Mouse (Mus musculus) spleen, postnatal 10 days (tissue): Measurements from ENCODE around the gene C330007P06Rik.
A peak's percentile ranks its signal among the peaks of the same experiment; 100 is the strongest.
"Not testable (repeated sequence)": the region's sequence is repeated elsewhere in the genome, so short reads cannot be mapped to it uniquely, and the experiment has no call there.

Experiments used
- DNase-seq, 2 experiments: peaks; one replicate each; pipeline ENCODE4 v3.0.0; 2021 to 2022; ENCODE audit warnings: low spot score in 2 of 2

Gene C330007P06Rik

GRCm38 (mm10) chrX:36799131-36799879 is 74.6 kb downstream of the C330007P06Rik start:
- no peak for DNase-seq

- not testable (repeated sequence) for DNase-seq
These were observed 77.2 kb downstream of the C330007P06Rik start for GRCm38 (mm10) chrX:36796734-36797133.

GRCm38 (mm10) chrX:36796163-36796581 is 77.7 kb downstream of the C330007P06Rik start:
- peak; percentile 73 to 87 for DNase-seq

GRCm38 (mm10) chrX:36795424-36796162 is 78.3 kb downstream of the C330007P06Rik start, which contains the start of gene Slc25a5:
Slc25a5 (plus strand) TSS chrX:36795651.
- peak; percentile 75 to 88 for DNase-seq

- DNase-seq, result no peak
These were observed 79.3 kb downstream of the C330007P06Rik start for GRCm38 (mm10) chrX:36794571-36794970.

- no peak for DNase-seq
These were observed 84.6 kb downstream of the C330007P06Rik start for GRCm38 (mm10) chrX:36789360-36789759.

GRCm38 (mm10) chrX:36777694-36778093 is 96.2 kb downstream of the C330007P06Rik start:
- DNase-seq, result no peak

GRCm38 (mm10) chrX:36775520-36775919 is 98.4 kb downstream of the C330007P06Rik start:
- no peak for DNase-seq
